ENCODE assay signal across 22 mouse cellular contexts in the genomic region with DNA sequence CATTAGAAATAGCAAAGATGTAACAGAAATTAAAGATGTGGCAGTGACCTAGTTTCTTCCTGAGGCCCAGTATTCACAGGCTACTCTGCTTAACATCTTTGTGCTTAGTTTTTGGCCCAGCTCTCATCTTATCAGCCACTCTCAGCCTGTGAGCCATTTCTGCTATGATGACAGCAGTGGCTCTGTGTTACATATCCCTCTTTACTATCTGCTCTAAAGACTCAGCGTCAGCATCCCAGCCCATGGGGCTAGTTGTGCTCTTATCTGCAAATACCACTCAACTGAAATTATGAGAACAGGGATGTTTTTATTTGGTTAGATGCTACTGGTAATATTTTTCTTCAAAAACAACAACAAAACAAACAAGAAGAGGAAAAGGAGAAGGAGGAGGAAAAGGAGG.
DNase-seq lines count a peak whose midpoint lies in the region; ATAC-seq and TF ChIP-seq lines count a peak whose summit lies in the region.
"Had no signal": no experiment of that assay in that cellular context is flagged by ENCODE, and none has a peak within 500 bp of the region (broad histone marks: within the 10 kb centered on the region; RNA-seq: fewer than 3 reads in every experiment).

No protein-coding gene starts in this region.

- H3K4me1 ChIP-seq in heart, embryonic 11.5 days (ENCODE audit: control insufficient read depth, insufficient read depth, low read length) = no peaks in the 10 kb centered on the region
- no peaks in the 10 kb centered on the region for H3K4me1 ChIP-seq in intestine, embryonic 16.5 days (ENCODE audit: control insufficient read depth, insufficient read depth, low read length)
- H3K4me1 ChIP-seq in intestine, postnatal 0 days (replicated peaks; ENCODE audit: control insufficient read depth, insufficient read depth, low read length) = no peaks in the 10 kb centered on the region
- peaks cover 16% of the 10 kb centered on the region; the same call in 1 of the 2 replicates for H3K4me1 ChIP-seq in liver, embryonic 12.5 days
- H3K4me1 ChIP-seq in stomach, embryonic 15.5 days = no peaks in the 10 kb centered on the region
- H3K4me1 ChIP-seq: hindbrain, embryonic 15.5 days; midbrain, embryonic 15.5 days had no signal

- H3K27ac ChIP-seq in heart, embryonic 11.5 days (ENCODE audit: low read depth, low read length) = no peak overlapping the region
- no peak overlapping the region for H3K27ac ChIP-seq in intestine, embryonic 16.5 days (ENCODE audit: low read length)
- H3K27ac ChIP-seq in intestine, postnatal 0 days (ENCODE audit: low read depth, low read length) = no peak overlapping the region
- peak overlapping the region; percentile 84 for H3K27ac ChIP-seq in liver, embryonic 12.5 days
- no peak overlapping the region for H3K27ac ChIP-seq in stomach, embryonic 15.5 days
- H3K27ac ChIP-seq: embryonic facial prominence, embryonic 12.5 days; gastrocnemius, adult 2 months; hindbrain, embryonic 15.5 days; macrophage; midbrain, embryonic 15.5 days had no signal

- WGBS in heart, embryonic 11.5 days (ENCODE audit: insufficient replicate concordance) = 23% methylated on average over 1 of the region's 1 CpGs
- 82% methylated on average over 1 of the region's 1 CpGs for WGBS in intestine, embryonic 16.5 days
- 73% methylated on average over 1 of the region's 1 CpGs for WGBS in intestine, postnatal 0 days
- 33% methylated on average over 1 of the region's 1 CpGs for WGBS in liver, embryonic 12.5 days (ENCODE audit: insufficient replicate concordance)
- WGBS in stomach, embryonic 15.5 days = 68% methylated on average over 1 of the region's 1 CpGs

- H3K36me3 ChIP-seq in heart, embryonic 11.5 days (ENCODE audit: control insufficient read depth, insufficient read depth, low read length) = no peaks in the 10 kb centered on the region
- H3K36me3 ChIP-seq in intestine, embryonic 16.5 days (ENCODE audit: control insufficient read depth, insufficient read depth, low read length) = no peaks in the 10 kb centered on the region
- H3K36me3 ChIP-seq in intestine, postnatal 0 days (ENCODE audit: control insufficient read depth, insufficient read depth) = no peaks in the 10 kb centered on the region
- H3K36me3 ChIP-seq in liver, embryonic 12.5 days = no peaks in the 10 kb centered on the region
- no peaks in the 10 kb centered on the region for H3K36me3 ChIP-seq in stomach, embryonic 15.5 days
- H3K36me3 ChIP-seq: embryonic facial prominence, embryonic 12.5 days; G1E; hindbrain, embryonic 15.5 days; midbrain, embryonic 15.5 days had no signal

- no peak for ATAC-seq in heart, embryonic 11.5 days (replicated peaks; ENCODE audit: insufficient number of reproducible peaks, low FRiP score, low TSS enrichment)
- ATAC-seq in intestine, embryonic 16.5 days = peak; percentile 62
- ATAC-seq in intestine, postnatal 0 days = no peak
- peak; percentile 100 for ATAC-seq in liver, embryonic 12.5 days
- ATAC-seq in stomach, embryonic 15.5 days (ENCODE audit: insufficient read depth, low FRiP score, low read depth) = peak; percentile 97
- ATAC-seq: CD4-positive, CD25-positive, alpha-beta regulatory T cell, adult 4 months; forebrain, postnatal 0 days; midbrain, embryonic 15.5 days had no signal

- no peak overlapping the region for H3K9ac ChIP-seq in heart, embryonic 11.5 days (ENCODE audit: low read depth, low read length)
- H3K9ac ChIP-seq in intestine, embryonic 16.5 days (ENCODE audit: low read depth, low read length) = no peak overlapping the region
- H3K9ac ChIP-seq in intestine, postnatal 0 days (ENCODE audit: low read depth, low read length) = no peak overlapping the region
- no peak overlapping the region for H3K9ac ChIP-seq in liver, embryonic 12.5 days
- no peak overlapping the region for H3K9ac ChIP-seq in stomach, embryonic 15.5 days
- H3K9ac ChIP-seq: embryonic facial prominence, embryonic 12.5 days; forebrain, postnatal 0 days; hindbrain, embryonic 15.5 days; lung, embryonic 14.5 days; midbrain, embryonic 15.5 days had no signal

- H3K4me3 ChIP-seq in heart, embryonic 11.5 days (ENCODE audit: low read depth, low read length) = no peak overlapping the region
- no peak overlapping the region for H3K4me3 ChIP-seq in intestine, embryonic 16.5 days (ENCODE audit: low read length)
- no peak overlapping the region for H3K4me3 ChIP-seq in intestine, postnatal 0 days (ENCODE audit: low read depth, low read length)
- no peak overlapping the region for H3K4me3 ChIP-seq in liver, embryonic 12.5 days
- H3K4me3 ChIP-seq in stomach, embryonic 15.5 days (replicated peaks) = no peak overlapping the region
- H3K4me3 ChIP-seq: embryonic facial prominence, embryonic 12.5 days; gastrocnemius, adult 2 months; hindbrain, embryonic 15.5 days; midbrain, embryonic 15.5 days had no signal

- TF ChIP-seq CTCF in intestine, postnatal 0 days (IDR thresholded peaks at IDR 0.05; ENCODE audit: low read depth) = no peak

- DNase-seq in heart, adult 11 months = peak; percentile 72
- DNase-seq in MN1 (ENCODE audit: low spot score) = no peak
- no peak for DNase-seq in adrenal gland, postnatal 25 days
- DNase-seq: adrenal gland, adult 2 months; cerebellum, adult 11-12 months; forebrain, postnatal 0 days; gastrocnemius, adult 2 months; kidney, adult 11 months; kidney, postnatal 14 days; lung, embryonic 14.5 days; thymus, postnatal 14 days had no signal

- H3K27me3 ChIP-seq in heart, embryonic 11.5 days (ENCODE audit: control insufficient read depth, insufficient read depth, low read length) = no peaks in the 10 kb centered on the region
- no peaks in the 10 kb centered on the region for H3K27me3 ChIP-seq in intestine, embryonic 16.5 days (replicated peaks; ENCODE audit: control insufficient read depth, insufficient read depth, low read length)
- H3K27me3 ChIP-seq in intestine, postnatal 0 days (replicated peaks; ENCODE audit: control insufficient read depth, insufficient read depth, low read length) = no peaks in the 10 kb centered on the region
- H3K27me3 ChIP-seq in liver, embryonic 12.5 days (replicated peaks) = no peaks in the 10 kb centered on the region
- H3K27me3 ChIP-seq in stomach, embryonic 15.5 days (replicated peaks) = no peaks in the 10 kb centered on the region
- H3K27me3 ChIP-seq: embryonic facial prominence, embryonic 12.5 days; hindbrain, embryonic 15.5 days; midbrain, embryonic 15.5 days had no signal

- H3K4me2 ChIP-seq in heart, embryonic 11.5 days = no peak overlapping the region
- no peak overlapping the region for H3K4me2 ChIP-seq in intestine, embryonic 16.5 days (ENCODE audit: low read depth, low read length)
- no peak overlapping the region for H3K4me2 ChIP-seq in intestine, postnatal 0 days (replicated peaks; ENCODE audit: low read depth)
- peak overlapping the region; percentile 20 for H3K4me2 ChIP-seq in liver, embryonic 12.5 days
- H3K4me2 ChIP-seq in stomach, embryonic 15.5 days = no peak overlapping the region
- H3K4me2 ChIP-seq: embryonic facial prominence, embryonic 12.5 days; hindbrain, embryonic 15.5 days; lung, embryonic 14.5 days; midbrain, embryonic 15.5 days had no signal

- H3K9me3 ChIP-seq in heart, embryonic 11.5 days (replicated peaks; ENCODE audit: control insufficient read depth, low read length) = no peaks in the 10 kb centered on the region
- H3K9me3 ChIP-seq in intestine, embryonic 16.5 days (ENCODE audit: control insufficient read depth, low read length) = no peaks in the 10 kb centered on the region
- no peaks in the 10 kb centered on the region for H3K9me3 ChIP-seq in intestine, postnatal 0 days (ENCODE audit: control insufficient read depth)
- H3K9me3 ChIP-seq in liver, embryonic 12.5 days (replicated peaks) = no peaks in the 10 kb centered on the region
- H3K9me3 ChIP-seq in stomach, embryonic 15.5 days = no peaks in the 10 kb centered on the region
- H3K9me3 ChIP-seq: embryonic facial prominence, embryonic 12.5 days; hindbrain, embryonic 15.5 days; midbrain, embryonic 15.5 days had no signal

Comparison
In these comparisons a context has a peak if more than half of its experiments do, and no peak if none do; other contexts are left out.
1. ATAC-seq: peak in intestine, embryonic 16.5 days (single experiment), liver, embryonic 12.5 days (single experiment) and stomach, embryonic 15.5 days (single experiment); none in heart, embryonic 11.5 days (single experiment) and intestine, postnatal 0 days (single experiment).